Mouse (Mus musculus) liver, embryonic 14.5 days (tissue): ENCODE measurements around the gene Card11.

ENCODE experiments used
- CTCF ChIP-seq: IDR thresholded peaks from 2 replicates; pipeline ENCODE4 v1.5.1; 2016; ENCODE audit warnings: antibody characterized with exemption, low read depth, control low read depth
- EP300 ChIP-seq: IDR thresholded peaks from 2 replicates; pipeline ENCODE4 v1.6.1; 2016; ENCODE audit warnings: antibody characterized with exemption, low read depth

GRCm38 (mm10) chr5:140853723-140854122 lies 146.7 kb downstream of the Card11 start:
- TF ChIP-seq CTCF (no peak), EP300 (no peak)
